Mouse (Mus musculus) ovary, postnatal 10 days (tissue): ENCODE measurements around the gene 4930555G01Rik.
"Not testable (repeated sequence)": the region's sequence is repeated elsewhere in the genome, so short reads cannot be mapped to it uniquely, and the experiment has no call there.

Source experiments
- DNase-seq: peaks from one replicate; pipeline ENCODE4 v3.0.0; 2022; ENCODE audit warnings: low spot score

Gene 4930555G01Rik

DNA sequence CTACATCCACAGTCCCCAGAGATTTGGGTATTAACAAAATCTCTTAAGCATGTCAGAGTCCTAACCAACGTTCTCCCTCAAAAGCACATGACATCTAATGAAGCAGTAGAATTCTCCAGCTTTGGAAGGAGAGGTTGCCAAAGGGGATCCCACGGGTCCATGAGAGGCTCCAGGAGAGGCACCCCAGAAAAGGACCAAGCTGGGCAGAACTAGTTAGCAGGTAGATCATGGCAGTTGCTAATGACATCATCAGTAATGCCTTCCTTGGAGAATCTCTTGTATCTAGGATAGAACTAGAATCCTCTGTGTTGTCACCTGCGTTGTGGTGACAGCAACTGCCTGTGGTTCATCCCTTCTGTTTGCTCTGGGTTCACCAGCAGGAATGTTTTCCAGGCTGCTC is at the start of gene 4930555G01Rik:
4930555G01Rik (plus strand) TSS at position 301 of the 400 bp plus-strand sequence.
- DNase-seq, result not testable (repeated sequence)

DNA sequence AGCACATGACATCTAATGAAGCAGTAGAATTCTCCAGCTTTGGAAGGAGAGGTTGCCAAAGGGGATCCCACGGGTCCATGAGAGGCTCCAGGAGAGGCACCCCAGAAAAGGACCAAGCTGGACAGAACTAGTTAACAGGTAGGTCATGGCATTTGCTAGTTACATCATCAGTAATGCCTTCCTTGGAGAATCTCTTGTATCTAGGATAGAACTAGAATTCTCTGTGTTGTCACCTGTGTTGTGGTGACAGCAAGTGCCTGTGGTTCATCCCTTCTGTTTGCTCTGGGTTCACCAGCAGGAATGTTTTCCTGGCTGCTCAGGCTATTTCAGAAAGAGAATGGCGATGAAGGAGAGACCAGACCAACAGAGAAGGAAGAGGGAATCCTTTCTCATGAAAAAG is 34.8 kb upstream of the 4930555G01Rik start, which contains the start of gene Gm3298:
Gm3298 (plus strand) TSS at position 301 of the 400 bp plus-strand sequence.
- DNase-seq, result not testable (repeated sequence)

DNA sequence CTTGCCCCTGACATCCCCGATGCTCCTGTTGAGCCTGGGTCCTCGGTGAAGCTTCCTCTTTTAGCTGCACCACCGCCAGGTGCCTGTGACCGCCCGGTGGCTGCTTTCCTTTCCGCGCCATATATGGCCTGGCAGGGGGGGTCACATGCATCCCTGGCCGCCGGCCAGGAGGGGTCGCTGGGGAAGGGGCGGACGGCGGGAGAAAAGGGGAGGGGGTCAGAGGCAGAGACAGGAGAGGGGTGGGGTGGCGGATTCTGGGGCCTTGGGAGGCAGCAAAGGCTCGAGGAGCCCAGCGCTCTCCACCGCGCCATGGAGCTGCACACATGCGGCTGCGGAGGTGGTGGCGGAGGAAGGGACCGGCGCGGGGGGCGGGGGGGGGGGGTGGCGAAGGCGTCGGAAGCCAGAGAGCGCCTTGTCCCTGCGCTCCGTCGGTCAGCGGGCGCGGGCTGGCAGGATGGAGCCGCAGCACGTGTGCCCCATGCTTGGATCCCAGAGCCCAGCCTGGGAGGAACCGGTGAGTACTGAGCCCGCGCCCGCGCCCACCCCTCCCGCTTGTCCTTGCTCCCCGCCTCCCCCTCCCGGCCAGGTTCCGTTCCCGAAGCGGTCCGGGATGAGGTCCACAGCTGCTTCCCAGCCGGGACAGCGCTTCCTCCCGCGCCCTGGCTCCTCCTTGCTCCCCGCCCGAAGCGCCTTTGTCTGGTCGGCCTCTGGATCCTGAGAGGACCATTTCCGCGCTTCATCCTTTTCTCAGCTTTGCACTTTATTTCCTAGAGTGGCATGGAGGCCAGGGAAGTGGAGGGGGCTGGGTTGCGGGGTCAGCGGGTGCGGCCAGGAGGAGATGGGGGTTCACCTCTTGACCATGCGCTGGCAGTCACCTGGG is 20.4 kb downstream of the 4930555G01Rik start, which contains the start of gene Gm8281:
Gm8281 (plus strand) TSS at position 430 of the 880 bp plus-strand sequence.
- not testable (repeated sequence) for DNase-seq
